Mouse (Mus musculus) right cerebral cortex, adult 2 months (tissue): ENCODE data around the gene Ccin.
A peak's percentile ranks its signal among the peaks of the same experiment; 100 is the strongest.

Experiments used
- DNase-seq, 2 experiments: peaks; one replicate each; pipeline ENCODE4 v3.0.0; 2021 to 2022; ENCODE audit warnings: low spot score in 2 of 2

Ccin gene

DNA sequence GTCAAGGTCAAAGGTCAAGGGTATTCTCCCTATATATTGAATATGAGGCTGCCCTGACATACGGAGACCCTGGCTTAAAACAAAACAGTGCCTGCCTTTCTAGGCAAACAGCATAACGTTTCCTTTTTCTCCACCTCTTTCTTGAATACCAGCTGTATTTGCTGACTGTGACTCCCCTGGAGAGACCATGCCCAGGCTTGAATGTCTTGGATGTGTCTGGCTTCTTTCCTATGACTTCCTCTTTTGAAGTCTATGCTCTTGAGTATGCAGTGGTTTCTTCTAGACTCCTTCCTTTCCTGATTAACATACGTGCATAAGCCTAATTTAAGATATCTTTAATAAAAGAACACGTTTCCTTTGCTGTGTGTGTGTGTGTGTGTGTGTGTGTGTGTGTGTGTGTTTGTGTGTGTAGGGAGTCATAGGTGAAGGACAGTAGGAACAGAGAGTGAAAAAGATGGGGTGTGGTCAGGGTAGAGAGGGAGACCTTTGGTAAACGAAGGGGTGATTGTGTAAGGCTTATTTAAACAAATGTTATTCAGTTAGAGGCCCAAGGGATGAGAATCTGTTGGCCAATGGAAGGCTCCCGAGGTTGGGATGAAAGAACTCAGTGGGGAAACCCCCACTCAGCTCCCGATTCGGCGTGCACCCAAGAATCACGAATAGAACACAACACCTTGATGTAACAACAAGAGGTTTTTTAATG is 8.2 kb upstream of the Ccin start:
- no peak for DNase-seq

DNA sequence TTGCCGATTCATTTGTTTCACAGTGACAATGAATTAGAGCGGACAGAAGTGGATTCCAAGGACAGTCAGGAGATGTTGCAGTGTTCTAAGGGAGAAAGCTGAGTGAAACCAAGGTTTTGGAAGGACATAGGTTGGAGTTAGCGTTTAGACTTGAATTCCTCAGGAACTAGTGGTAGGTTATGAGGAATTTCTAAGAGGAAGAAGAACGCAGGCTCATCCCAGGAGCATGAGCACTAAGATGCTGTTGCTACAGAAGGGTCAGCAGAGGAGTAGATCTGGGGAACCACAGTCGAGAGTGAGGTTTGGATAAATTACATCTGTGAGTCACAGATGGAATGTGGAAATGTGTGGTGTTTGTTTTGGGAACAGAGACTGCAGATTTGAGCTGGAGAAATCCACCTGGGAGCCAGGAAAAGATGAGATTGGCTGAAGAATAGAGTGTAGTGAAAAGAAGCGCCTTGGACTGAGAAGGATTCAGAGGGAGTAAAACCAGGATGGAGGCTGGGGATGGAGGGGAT is 7.0 kb upstream of the Ccin start:
- DNase-seq = no peak

DNA sequence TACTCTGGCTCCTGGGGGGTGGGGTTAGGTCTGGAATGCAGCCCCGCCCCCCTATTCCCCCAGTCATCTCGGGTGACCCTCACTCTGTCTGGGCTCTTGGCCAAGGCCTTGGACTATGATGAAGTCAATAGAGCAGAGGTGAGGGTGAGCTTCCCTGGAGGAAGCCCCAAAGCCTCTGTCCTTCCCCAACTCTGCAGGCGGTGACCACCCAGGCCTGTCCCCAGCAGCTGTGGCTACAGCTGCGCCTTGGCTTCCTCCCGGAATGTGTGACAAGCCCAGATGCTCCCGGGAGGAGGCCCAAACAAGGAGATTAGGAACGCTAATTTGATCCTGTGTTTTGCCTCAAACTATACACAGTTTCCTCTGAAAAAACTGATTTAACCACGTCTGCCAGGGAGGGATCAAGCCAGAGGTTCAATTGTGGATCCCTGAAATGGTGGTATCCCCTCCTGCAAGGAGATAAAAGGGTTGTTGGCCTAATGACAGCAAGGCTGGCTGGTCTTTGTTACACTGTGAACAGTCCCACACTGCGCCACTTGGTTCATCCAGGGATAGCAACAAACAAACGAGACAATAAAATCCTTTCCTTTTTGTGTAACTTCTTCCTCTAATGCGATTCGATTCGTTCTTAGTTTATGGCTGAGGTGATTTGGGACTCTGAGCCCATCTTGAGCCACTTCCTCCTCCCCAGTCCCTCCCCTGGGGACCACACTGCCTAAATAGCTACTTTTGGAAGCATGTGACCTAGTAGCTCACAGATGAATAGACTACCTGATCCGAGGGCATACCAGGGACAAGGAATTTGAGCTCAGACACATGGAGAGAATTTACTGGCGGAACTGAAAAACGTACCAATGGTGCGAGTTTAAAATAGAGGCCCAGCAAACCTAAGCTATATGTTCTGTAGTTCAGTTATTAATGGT is 4.5 kb upstream of the Ccin start:
- no peak for DNase-seq

DNA sequence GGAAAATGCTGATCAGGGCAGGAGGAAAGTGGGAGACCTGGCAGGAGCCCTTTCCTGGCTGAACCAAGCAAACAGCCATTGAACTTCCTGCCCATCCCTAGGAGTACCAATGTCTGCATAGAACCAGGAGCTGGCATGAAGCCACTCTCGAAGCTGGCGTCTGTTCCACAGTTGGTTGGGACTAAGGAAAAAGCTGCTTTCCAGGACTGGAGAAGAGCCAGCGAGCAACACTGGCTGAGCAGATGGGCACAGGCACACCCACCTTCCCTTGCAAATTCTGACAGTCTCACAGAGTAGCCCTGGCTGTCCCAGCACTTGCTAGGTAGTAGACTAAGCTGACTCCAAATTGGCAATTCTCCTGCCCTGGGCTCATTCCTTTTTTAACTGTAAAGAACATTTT is 3.5 kb upstream of the Ccin start:
- peak; percentile 90 for DNase-seq

DNA sequence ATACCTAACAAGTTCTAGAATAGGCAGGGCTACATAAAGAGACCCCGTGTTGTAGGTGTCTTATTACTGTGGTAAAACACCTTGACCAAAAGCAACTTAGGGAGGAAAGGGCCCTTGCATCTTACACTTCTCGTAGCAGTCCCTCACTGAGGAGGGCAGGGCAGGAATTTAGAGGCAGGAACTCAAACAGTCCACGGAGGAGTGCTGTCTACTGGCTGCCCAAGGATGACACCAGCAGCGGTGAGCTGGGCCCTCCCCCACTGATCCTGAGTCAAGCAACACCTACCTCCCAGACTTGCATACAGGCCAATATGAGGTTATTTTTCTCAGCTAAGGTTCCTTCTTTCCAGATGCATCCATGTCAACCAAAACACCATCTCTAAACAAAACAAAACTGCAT is 3.0 kb upstream of the Ccin start:
- DNase-seq = no peak

DNA sequence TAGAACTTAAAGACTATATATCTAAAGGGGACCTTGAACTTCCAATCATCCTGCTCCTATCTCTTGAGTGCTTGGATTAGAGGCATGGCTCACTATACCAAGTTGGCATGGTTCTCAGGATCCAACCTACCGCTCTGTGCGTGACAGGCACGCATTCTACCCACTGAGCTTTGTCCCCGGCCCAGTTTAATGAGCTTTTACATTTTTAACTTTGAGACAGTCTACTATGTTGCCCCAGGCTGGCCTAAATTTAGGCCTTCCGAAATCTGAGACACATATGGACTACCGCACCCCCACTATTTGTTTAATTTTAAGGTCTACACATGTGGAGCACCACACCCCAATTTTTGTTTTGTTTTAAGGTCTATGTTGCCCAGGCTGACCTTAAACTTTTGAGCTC is 2.4 kb upstream of the Ccin start:
- DNase-seq = no peak

DNA sequence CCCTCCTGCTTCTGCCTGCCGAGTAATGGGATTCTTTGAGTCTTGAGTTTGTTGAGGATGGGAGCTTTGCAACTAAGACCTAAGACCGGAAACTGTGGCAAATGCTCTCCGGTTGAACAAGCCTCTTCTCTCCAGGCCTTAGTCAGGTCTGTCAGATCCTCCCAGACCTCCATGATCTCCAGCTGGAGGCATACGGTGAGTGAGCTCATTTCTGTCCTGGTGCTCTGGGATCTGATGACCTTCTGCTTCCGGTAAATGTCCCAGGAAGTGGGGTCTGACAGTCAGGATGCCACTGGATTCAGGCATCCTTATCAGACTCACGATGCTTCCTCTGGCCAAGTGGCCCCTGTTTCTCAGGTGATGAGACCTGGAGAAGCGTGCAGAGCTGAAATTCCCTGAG is 2.0 kb upstream of the Ccin start:
- no peak for DNase-seq

DNA sequence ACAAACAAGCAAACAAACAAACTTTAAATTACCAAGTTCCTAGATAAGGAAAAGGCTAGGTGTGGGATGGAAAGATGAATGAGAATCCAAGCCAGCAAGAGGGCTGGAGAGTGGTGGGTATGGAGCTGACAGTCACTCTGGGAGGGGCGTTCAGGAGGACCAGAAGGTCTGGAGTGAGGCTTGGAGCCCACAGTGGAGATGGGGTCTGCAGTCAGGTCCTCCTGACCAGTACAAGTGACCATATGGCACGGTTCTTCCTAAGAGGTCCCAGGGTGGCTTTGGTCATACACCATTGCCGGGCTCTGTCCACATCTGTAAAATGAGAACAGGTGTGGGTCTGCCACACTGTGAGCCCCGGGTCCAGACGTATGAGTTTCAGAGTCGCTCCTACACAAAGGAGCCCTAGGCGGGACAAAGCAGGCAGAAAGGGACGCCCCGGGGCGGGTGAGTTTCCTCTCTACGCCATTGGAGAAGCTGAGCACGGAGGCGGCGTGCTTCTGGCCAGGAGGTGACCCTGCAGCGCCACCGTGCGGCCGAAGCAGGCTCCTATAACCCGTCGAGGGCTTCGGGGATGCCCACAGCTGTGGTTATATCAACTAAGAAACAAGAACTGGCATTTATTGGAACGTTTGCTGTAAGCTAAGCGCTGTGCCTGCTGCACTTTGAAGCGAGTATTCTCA is 1.1 kb upstream of the Ccin start:
- DNase-seq = peak; percentile 94 to 95

DNA sequence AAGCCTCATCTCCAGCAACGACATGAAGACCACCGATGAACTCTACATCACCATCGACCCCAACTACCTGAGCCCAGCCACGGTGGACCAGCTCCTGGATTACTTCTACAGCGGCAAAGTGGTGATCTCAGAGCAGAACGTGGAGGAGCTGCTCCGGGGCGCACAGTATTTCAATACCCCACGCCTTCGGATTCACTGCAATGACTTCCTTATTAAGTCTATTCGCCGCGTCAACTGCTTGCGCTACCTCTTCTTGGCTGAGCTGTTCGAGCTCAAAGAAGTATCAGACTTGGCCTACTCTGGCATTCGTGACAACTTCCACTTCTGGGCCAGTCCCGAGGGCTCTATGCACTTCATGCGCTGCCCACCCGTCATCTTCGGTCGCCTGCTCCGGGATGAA is 473 bp downstream of the Ccin start:
- no peak for DNase-seq

DNA sequence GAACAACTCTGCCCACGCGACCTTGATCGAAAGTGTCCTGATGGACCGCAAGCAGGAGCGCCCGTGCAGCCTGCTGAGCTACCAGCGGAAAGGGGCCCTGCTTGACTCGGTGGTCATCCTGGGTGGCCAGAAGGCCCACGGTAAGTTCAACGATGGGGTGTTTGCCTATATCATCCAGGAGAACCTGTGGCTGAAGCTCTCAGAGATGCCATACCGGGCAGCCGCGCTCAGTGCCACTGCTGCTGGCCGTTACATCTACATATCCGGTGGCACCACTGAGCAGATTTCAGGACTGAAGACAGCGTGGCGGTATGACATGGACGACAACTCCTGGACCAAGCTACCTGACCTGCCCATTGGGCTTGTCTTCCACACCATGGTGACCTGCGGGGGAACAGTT is 1.0 kb downstream of the Ccin start:
- DNase-seq = no peak

DNA sequence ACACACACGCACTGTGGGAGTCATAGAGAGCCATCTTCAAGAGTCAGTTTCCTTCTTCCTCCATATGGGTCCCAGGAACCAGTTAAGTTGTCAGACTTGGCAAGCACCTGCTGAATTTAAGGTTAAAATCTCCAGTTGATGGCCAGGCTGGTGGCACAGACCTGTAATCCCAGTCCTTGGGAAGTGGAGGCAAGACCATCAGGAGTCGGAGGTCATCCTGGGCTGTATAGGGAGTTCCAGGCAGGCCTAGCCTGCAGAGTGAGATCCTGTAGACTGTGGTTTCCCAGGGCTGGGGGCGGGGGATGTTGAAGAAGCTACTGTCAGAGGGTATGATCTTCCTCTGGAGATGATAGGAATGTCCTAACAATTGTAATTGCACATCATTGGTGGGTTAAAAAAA is 5.7 kb downstream of the Ccin start:
- no peak for DNase-seq

DNA sequence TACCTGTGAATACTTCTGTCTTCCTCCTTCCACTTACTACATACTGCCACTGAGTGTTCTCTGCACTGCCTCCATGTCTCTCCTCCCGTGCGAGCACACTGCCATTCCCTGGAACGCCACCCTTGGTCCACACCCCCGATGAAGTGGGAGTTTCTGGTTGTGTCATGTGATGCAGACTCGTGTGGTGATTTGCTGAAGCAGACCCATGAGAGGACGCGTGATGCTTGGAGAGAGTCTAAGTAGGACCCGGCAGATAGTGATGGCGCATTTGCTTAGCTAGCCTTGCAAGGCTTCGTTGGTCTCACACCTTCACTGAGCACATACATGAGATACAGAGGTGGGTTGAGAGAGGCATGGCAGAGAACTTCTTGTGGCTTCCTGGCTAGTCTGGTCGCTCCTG is 9.8 kb downstream of the Ccin start:
- DNase-seq = no peak

DNA sequence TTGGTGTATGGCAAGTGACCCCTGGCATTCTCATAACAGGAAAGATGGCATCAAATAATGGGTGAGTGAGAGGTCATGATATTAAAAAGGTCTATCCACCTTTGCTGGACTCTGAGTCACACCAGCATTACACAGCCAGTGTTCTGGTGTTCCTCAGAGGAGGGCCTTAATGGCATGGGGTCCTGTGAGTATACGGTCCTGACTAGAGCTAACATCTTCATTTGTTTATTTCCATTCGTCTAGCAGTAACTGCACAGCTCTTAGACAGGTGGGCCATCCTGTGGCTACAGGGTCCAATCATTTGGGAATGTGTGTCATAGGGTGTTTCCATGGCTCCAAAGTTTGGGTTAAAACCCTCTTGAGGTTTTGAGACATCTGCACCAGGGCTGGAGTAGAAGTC is 11.1 kb downstream of the Ccin start:
- DNase-seq = no peak

DNA sequence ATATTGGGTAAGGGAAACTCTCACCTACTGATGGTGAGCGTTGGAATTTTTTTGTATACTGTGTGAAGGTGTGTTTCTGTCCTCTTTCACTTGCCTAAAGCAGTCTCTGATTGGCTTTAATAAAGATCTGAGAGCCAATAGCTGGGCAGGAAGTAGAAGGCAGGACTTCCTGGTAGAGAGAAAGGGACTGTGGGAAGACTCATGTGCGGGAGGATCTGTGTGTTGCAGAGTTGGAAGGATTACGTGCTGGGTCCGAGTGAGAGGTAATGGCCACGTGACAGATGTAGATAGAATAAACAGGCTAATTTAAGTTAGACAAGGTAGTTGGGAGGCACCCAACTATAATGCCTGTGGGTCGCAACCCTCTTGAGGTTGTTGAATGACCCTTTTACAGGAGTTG is 20.3 kb downstream of the Ccin start:
- DNase-seq = no peak

DNA sequence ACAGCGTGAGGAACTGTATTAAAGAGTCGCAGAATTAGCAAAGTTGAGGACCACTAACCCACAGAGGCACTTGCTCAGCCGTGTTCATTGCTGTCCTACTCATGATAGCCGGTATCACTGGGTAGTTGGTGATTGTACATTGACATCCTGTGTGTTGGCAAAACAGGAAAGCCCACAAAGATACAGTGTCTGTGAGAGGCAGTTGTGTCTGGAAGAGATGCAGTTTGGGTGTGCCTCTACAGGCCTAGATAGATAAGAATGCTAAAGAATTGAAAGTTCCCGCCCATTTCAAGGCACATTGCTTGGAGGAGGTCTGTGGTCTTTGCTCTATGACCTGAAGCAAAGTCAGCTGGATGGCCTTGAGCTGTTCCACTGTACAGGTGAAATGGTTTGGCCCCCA is 20.8 kb downstream of the Ccin start, which contains the start of gene Clta:
Clta (plus strand) TSS at position 327 of the 400 bp plus-strand sequence.
- no peak for DNase-seq

DNA sequence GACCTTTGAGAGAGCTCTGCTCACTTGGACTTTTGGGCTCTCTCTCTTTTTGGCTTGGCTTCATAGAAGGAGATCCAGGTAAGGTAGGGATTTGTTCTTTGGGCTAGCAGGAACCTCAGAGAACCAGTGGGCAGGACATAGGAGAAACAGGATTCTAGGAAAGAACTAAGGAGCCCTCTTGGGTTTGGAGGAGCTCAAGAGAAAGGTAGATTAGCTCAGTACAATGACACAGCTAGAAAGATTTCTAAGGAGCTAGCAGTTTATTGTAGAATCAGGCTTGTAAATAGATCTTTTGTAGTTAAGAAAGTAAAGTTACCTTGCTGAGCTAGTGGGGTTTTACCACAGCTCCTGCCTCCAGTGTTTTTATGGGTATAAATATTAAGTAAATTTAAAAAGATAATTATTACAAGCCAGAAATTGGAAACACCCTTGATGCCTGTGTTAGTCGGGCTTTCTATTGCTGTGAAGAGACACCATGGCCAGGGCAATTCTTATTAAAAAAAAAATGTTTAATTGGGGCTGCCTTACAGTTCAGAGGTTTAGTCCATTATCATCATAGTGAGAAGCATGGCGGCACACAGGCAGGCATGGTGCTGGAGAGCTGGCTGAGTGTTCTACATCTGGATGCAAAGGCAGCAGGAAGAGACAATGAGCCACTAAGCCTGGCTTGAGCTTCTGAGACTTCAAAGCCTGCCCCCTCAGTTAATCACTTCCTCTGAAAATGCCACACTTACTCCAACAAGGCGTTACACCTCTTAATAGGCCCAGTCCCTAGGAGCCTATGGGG is 21.5 kb downstream of the Ccin start:
- peak in 1 of 2 experiments; percentile 0 for DNase-seq

DNA sequence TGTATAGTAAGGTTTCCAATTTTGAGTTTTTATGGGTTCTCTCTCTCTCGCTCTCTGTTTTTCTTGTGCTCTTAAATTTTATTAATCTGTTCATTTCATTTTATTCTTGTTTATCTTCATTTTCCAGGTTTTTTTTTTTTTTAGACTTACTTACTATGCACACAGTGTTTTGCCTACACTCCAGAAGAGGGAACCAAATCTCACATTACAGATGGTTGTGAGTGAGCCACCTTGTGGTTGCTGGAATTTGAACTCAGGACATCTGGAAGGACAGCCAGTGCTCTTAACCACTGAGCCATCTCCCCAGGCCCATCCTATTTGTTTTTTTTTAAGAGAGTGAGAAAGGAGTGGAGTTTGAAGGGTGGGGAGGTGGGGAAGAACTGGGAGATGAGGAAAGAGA is 26.9 kb downstream of the Ccin start:
- peak in 1 of 2 experiments; percentile 2 for DNase-seq

DNA sequence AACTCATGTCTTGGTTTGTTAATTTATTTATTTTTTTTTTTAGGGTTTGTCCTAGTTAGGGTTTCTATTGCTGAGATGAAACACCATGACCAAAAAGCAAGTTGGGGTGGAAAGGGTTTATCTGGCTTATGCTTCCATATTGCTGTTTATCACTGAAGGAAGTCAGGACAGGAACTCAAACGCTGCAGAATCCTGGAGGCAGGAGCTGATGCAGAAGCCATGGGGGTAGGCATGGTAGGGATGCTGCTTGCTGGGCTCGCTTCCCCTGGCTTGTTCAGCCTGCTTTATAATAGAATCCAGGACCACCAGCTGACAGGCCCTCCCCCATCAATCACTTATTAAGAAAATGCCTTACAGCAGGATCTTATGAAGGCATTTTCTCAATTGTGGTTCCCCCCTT is 27.6 kb downstream of the Ccin start:
- DNase-seq = no peak

DNA sequence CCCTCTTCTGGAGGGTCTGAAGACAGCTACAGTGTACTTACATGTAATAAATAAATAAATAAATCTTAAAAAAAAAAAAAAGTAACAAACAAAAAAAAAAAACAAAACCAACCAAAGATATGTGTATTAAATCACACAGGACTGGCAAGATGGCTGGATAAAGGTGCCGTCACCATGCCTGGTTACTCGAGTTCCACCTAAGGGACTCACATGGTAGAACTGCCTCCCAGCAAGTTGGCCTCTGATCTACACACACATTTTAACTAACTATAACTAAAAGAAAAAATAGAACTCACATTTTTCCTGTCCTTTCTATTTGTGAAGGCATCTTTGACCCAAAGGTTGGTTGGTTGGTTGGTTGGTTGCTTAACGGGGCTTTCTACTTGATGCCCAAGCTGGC is 28.5 kb downstream of the Ccin start:
- peak in 1 of 2 experiments; percentile 1 for DNase-seq

DNA sequence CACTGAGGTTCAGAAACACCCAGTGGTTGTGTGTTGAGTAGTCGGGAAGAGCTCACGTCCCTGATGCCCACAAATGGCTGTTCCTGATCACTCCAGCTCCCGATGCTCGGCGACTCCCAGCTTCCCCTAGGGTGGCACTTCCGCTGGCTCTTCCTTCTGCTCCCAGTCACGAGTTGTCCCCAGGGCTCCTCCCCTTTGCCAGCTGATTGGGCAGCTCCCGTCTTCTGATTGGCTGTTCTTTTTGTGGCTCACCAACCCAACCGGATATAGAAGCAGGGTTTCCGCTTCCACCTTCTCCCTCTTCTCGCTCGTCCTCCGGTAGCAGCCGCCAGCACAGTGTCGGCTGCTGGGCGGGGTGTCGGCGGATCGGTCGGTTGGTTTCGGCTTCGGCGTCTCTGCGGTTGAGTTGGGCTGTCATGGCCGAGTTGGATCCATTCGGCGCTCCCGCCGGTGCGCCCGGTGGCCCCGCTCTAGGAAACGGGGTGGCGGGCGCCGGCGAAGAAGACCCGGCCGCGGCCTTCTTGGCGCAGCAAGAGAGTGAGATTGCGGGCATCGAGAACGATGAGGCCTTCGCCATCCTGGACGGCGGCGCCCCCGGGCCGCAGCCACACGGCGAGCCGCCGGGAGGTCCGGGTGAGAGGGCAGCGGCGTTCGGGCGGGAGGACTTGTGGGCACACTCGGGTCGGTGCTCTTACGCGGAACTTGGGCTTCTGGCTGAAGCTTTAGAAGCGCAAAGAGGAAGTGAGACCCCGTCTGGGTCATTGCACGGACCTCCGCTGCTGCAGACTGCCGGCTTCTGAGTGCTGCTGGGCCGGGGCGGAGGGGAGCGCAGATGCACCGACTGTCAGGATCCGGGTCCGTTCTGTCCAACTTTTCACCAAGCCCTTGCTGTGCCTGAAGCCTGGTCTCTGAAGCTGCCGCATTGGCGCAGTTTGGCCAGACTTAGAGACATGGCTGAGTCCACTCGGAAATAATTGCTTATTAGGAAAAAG is 29.4 kb downstream of the Ccin start:
- peak; percentile 92 to 95 for DNase-seq
